Mouse (Mus musculus) limb, embryonic 15.5 days (tissue): ENCODE results near the gene B3gnt8. TPM values are rescaled to one million over a fixed set of nuclear protein-coding genes. Genes with fewer than 3 reads are reported as not detected.
A peak's percentile ranks its signal among the peaks of the same experiment; 100 is the strongest.

Source experiments
- ATAC-seq: fragments of 200-750 bp; cut with Nextera tagmentation; 2 replicates; pipeline ENCODE4 v1.8.0; 2017; ENCODE audit warnings: low read depth, moderate TSS enrichment; ENCODE audit not compliant: insufficient number of reproducible peaks, low FRiP score, low TSS enrichment
- H3K27ac ChIP-seq: fragments of 300-500 bp; sonication (generic); 2 replicates; pipeline ENCODE4 v1.5.1; 2015; ENCODE audit warnings: moderate library complexity, mild to moderate bottlenecking, inconsistent platforms
- H3K27me3 ChIP-seq: fragments of 300-500 bp; sonication (generic); 2 replicates; pipeline ENCODE4 v1.6.1; 2015; ENCODE audit warnings: inconsistent platforms
- H3K36me3 ChIP-seq: fragments of 300-500 bp; sonication (generic); 2 replicates; pipeline ENCODE4 v1.6.1; 2015; ENCODE audit warnings: inconsistent platforms
- H3K4me1 ChIP-seq: fragments of 300-500 bp; sonication (generic); 2 replicates; pipeline ENCODE4 v1.6.1; 2015; ENCODE audit warnings: inconsistent platforms
- H3K4me2 ChIP-seq: fragments of 300-500 bp; sonication (generic); 2 replicates; pipeline ENCODE4 v1.6.1; 2015; ENCODE audit warnings: mild to moderate bottlenecking, inconsistent platforms
- H3K4me3 ChIP-seq: fragments of 300-500 bp; sonication (generic); 2 replicates; pipeline ENCODE4 v1.5.1; 2015; ENCODE audit warnings: mild to moderate bottlenecking, inconsistent platforms
- H3K9ac ChIP-seq: fragments of 300-500 bp; sonication (generic); 2 replicates; pipeline ENCODE4 v1.6.1; 2015; ENCODE audit warnings: inconsistent platforms
- H3K9me3 ChIP-seq: fragments of 300-500 bp; sonication (generic); 2 replicates; pipeline ENCODE4 v1.6.1; 2016; ENCODE audit warnings: inconsistent platforms
- WGBS: fragments of 180-500 bp; shearing (Covaris S2); methylation state at CpG from one replicate; pipeline ENCODE4 v1.1.7; 2015; 5-methylcytosine and 5-hydroxymethylcytosine counted together
- polyA plus RNA-seq: library from polyadenylated mRNA; unstranded; fragments of >200 nt; fragmentation: Nextera tagmentation; extraction: Ambion mirVana; gene quantifications from 2 replicates; pipeline ENCODE4 v1.2.1, GENCODE M21; 2015

B3gnt8 gene
- polyA plus RNA-seq, 1 experiment from 2014 or later = 9.3 TPM

GRCm38 (mm10) chr7:25606625-25607063, 19.8 kb upstream of the B3gnt8 start:
- no peaks in the 10 kb centered on the region for H3K27me3 ChIP-seq

GRCm38 (mm10) chr7:25607196-25607595, 19.3 kb upstream of the B3gnt8 start:
- Histone ChIP-seq H3K27me3 (no peaks in the 10 kb centered on the region), H3K9ac (no peak overlapping the region), H3K4me3 (no peak overlapping the region), H3K4me1 (no peaks in the 10 kb centered on the region), H3K9me3 (no peaks in the 10 kb centered on the region), H3K4me2 (no peak overlapping the region), H3K36me3 (no peaks in the 10 kb centered on the region), H3K27ac (no peak overlapping the region)
- 72% methylated on average over 2 of the region's 2 CpGs for WGBS
- ATAC-seq = no peak

More at GRCm38 (mm10) chr7:25606625-25607063, 19.8 kb upstream of the B3gnt8 start:
- Histone ChIP-seq H3K4me2 (no peak overlapping the region), H3K4me1 (no peaks in the 10 kb centered on the region), H3K9me3 (no peaks in the 10 kb centered on the region), H3K9ac (no peak overlapping the region), H3K4me3 (no peak overlapping the region), H3K36me3 (no peaks in the 10 kb centered on the region), H3K27ac (no peak overlapping the region)
- ATAC-seq = no peak
- 76% methylated on average over 4 of the region's 4 CpGs for WGBS

- WGBS = 29% methylated on average over 6 of the region's 6 CpGs
- no peak for ATAC-seq
- H3K4me3 ChIP-seq = no peak overlapping the region
These were observed 16.4 kb upstream of the B3gnt8 start for GRCm38 (mm10) chr7:25610056-25610455.

GRCm38 (mm10) chr7:25611501-25611900, 15.0 kb upstream of the B3gnt8 start:
- no peaks in the 10 kb centered on the region for H3K9me3 ChIP-seq
- H3K36me3 ChIP-seq = no peaks in the 10 kb centered on the region
- H3K4me2 ChIP-seq = no peak overlapping the region
- no peak for ATAC-seq
- no peak overlapping the region for H3K9ac ChIP-seq
- no peaks in the 10 kb centered on the region for H3K4me1 ChIP-seq
- no peak overlapping the region for H3K27ac ChIP-seq
- 57% methylated on average over 7 of the region's 7 CpGs for WGBS
- no peaks in the 10 kb centered on the region for H3K27me3 ChIP-seq
- no peak overlapping the region for H3K4me3 ChIP-seq

More at GRCm38 (mm10) chr7:25610056-25610455, 16.4 kb upstream of the B3gnt8 start:
- Histone ChIP-seq H3K9me3 (no peaks in the 10 kb centered on the region), H3K27ac (no peak overlapping the region), H3K4me1 (no peaks in the 10 kb centered on the region), H3K36me3 (no peaks in the 10 kb centered on the region), H3K27me3 (no peaks in the 10 kb centered on the region), H3K9ac (no peak overlapping the region), H3K4me2 (no peak overlapping the region)

- no peak overlapping the region for H3K9ac ChIP-seq
- H3K27me3 ChIP-seq = no peaks in the 10 kb centered on the region
- 82% methylated on average over 5 of the region's 5 CpGs for WGBS
- no peak overlapping the region for H3K27ac ChIP-seq
- no peaks in the 10 kb centered on the region for H3K9me3 ChIP-seq
- no peak for ATAC-seq
- 0 out of 2 replicates have a peak, but pooled peaks cover 3% of the 10 kb centered on the region for H3K4me1 ChIP-seq
- H3K4me3 ChIP-seq = no peak overlapping the region
- H3K4me2 ChIP-seq = no peak overlapping the region
- H3K36me3 ChIP-seq = no peaks in the 10 kb centered on the region
These were observed 12.4 kb upstream of the B3gnt8 start for GRCm38 (mm10) chr7:25614086-25614485.

DNA sequence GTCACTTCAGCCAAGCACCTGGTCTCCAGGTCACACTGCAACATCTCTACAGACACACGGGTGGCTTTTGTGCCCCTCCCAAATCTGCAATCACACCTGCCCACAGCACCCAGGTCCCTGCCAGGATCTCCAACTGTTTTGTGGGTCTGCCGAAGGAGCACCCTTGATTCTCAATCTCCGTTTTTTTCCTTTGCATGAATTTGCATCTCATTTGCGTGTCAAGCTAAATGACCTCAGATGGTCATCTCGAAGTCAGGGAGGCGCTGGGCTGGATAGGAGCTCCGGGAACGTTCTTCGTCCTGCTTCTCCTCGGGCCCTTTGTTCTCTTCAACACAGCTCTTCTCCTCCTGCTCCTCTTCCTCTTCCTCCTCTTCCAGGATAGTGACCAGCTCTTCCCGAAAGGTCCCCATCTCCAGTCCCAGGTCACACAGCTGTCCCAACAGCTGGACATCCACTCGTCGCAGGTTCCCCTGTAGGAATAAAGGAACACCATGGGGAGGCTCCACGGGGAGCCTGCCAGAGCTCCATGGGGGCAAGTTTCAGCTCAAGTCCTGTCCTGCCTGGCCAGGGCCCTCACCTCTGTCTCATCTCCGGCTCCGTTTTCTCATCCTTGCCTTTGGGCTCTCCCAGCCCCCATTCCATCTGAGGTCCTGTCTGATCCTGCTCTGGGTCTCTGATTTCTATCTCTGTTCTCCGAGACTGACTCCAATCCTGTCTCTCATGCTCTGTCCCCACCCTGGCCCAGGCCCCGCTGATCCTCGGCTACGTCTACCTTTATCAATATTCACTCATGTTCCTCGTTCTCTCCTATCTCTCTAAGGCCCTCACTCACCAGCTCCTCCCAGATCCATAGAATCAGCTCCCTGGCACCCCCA, 11.4 kb upstream of the B3gnt8 start:
- ATAC-seq = no peak
- Histone ChIP-seq H3K27ac (no peak overlapping the region), H3K9ac (no peak overlapping the region), H3K4me3 (no peak overlapping the region), H3K9me3 (no peaks in the 10 kb centered on the region), H3K4me2 (no peak overlapping the region), H3K27me3 (no peaks in the 10 kb centered on the region), H3K36me3 (no peaks in the 10 kb centered on the region), H3K4me1 (peaks cover 10% of the 10 kb centered on the region; the same call in 1 of the 2 replicates)
- 69% methylated on average over 21 of the region's 21 CpGs for WGBS

- Histone ChIP-seq H3K27me3 (no peaks in the 10 kb centered on the region), H3K9me3 (no peaks in the 10 kb centered on the region), H3K9ac (no peak within 1 kb of the TSS), H3K4me2 (no peak within 1 kb of the TSS), H3K36me3 (no peaks in the 10 kb centered on the region), H3K4me1 (peaks cover 10% of the 10 kb centered on the region; the same call in 1 of the 2 replicates), H3K27ac (no peak within 1 kb of the TSS), H3K4me3 (no peak within 1 kb of the TSS)
- 74% methylated on average over 5 of the region's 5 CpGs for WGBS
- ATAC-seq = no peak
These were observed 10.8 kb upstream of the B3gnt8 start, which contains the start of gene Erich4 for GRCm38 (mm10) chr7:25615706-25616011. TSS of gene Erich4 (minus strand) at chr7:25615892.

DNA sequence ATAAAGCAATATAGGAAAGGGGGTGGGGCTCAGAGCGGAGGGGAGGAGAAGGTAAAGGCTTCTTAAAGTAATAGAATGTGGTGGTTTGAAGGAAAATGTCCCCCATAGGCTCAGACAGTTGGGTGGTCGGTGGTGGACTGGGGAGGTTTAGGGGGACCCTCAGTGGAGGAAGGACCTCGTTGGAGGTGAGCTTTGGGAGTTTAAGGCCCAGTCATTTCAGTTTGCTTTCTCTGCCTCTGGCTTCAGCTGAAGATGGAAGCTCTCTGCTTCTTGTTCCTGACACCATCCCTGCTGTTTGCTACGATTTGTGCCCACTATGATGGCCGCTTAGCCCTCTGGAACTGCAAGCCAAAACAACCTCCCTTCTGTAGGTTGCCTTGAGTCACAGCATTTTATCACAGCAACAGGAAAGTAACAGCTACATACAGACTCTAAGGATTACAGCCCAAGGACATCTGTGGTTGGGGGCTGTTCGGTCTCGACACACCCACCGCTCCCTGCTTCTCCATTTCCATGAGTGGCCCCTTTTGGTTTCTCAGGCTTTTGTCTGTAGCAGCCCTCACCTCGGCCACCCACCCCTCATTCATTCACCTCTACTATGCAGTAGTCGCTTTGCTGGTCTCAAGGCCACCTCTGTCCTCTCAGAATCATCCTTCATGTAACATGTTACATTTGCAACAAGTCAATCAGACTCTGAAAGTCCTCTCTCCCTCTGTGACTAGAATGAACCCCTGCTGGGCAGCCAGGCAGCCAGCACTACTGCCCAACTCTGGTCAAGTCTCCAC, 8.9 kb upstream of the B3gnt8 start:
- WGBS = 78% methylated on average over 10 of the region's 10 CpGs
- Histone ChIP-seq H3K4me3 (no peak overlapping the region), H3K9me3 (no peaks in the 10 kb centered on the region), H3K9ac (no peak overlapping the region), H3K4me1 (peaks cover 10% of the 10 kb centered on the region; the same call in 1 of the 2 replicates), H3K27ac (no peak overlapping the region), H3K4me2 (no peak overlapping the region), H3K27me3 (no peaks in the 10 kb centered on the region), H3K36me3 (peaks cover 17% of the 10 kb centered on the region)
- ATAC-seq = no peak

GRCm38 (mm10) chr7:25618865-25619721, 7.4 kb upstream of the B3gnt8 start, which contains the start of gene Dmac2:
TSS of gene Dmac2 (plus strand) at chr7:25619414.
- Histone ChIP-seq H3K9ac (peak within 1 kb of the TSS; percentile 48; the same call in 1 of the 2 replicates), H3K27me3 (no peaks in the 10 kb centered on the region), H3K4me3 (peak within 1 kb of the TSS; percentile 74), H3K27ac (no peak within 1 kb of the TSS), H3K9me3 (no peaks in the 10 kb centered on the region), H3K36me3 (peaks cover 26% of the 10 kb centered on the region), H3K4me2 (peak within 1 kb of the TSS; percentile 68), H3K4me1 (peaks cover 10% of the 10 kb centered on the region; the same call in 1 of the 2 replicates)
- peak; percentile 86 for ATAC-seq
- under 1% methylated on average over 53 of the region's 53 CpGs for WGBS

- Histone ChIP-seq H3K9me3 (no peaks in the 10 kb centered on the region), H3K4me2 (peak overlapping the region; percentile 68), H3K27me3 (no peaks in the 10 kb centered on the region), H3K27ac (no peak overlapping the region), H3K36me3 (peaks cover 30% of the 10 kb centered on the region), H3K4me3 (peak overlapping the region; percentile 74), H3K4me1 (peaks cover 10% of the 10 kb centered on the region; the same call in 1 of the 2 replicates), H3K9ac (peak overlapping the region; percentile 48; the same call in 1 of the 2 replicates)
- 12% methylated on average over 5 of the region's 5 CpGs for WGBS
- no peak for ATAC-seq
These were observed 6.8 kb upstream of the B3gnt8 start for GRCm38 (mm10) chr7:25619722-25619991.

- Histone ChIP-seq H3K4me3 (peak overlapping the region; percentile 74), H3K9me3 (no peaks in the 10 kb centered on the region), H3K36me3 (peaks cover 34% of the 10 kb centered on the region), H3K4me1 (peaks cover 10% of the 10 kb centered on the region; the same call in 1 of the 2 replicates), H3K27me3 (no peaks in the 10 kb centered on the region), H3K27ac (no peak overlapping the region), H3K9ac (no peak overlapping the region), H3K4me2 (peak overlapping the region; percentile 68)
- no peak for ATAC-seq
- WGBS = 93% methylated on average over 5 of the region's 5 CpGs
These were observed 6.4 kb upstream of the B3gnt8 start for GRCm38 (mm10) chr7:25620101-25620500.
